Mouse (Mus musculus): ENCODE measurements at regions not wholly inside any gene's neighbourhood (a gene's known extent, or its start where the extent isn't known, plus 50 kb on each side); places are given as distances from the start of the nearest gene placed in this dataset.
A peak's percentile ranks its signal among the peaks of the same experiment; 100 is the strongest.

- intact Hi-C loops (cut with DNase I): no loop called here
These were observed 213.8 kb upstream of the Fbxl7 start for GRCm38 (mm10) chr15:27109130-27109529.

DNA sequence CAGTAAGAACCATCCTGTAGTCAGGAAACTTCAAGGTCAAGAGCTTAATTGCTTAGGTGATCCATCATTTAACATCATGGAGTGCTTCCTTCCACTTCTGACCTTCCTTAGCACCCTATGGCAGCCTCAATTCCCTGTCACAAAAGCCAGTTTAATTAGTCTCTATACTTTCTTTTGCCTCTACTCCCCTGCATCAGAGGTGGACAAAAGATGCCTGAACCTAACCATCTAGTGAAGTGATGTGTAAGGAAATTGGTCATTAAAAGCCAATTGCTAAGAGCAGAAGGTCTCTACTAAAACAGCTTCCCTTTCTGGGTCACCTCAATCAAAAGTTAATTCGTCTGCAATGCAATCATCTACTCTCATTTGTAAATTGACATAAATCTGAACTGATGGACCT is 234.3 kb upstream of the Fbxl7 start:
- no peak for DNase-seq
- intact Hi-C loops (cut with DNase I): no loop called here

More at GRCm38 (mm10) chr15:27109130-27109529, 213.8 kb upstream of the Fbxl7 start:
- DNase-seq: no peak

GRCm38 (mm10) chr15:27132761-27133160 is 237.4 kb upstream of the Fbxl7 start:
- intact Hi-C loops (cut with DNase I): no loop called here
- no peak for DNase-seq

DNA sequence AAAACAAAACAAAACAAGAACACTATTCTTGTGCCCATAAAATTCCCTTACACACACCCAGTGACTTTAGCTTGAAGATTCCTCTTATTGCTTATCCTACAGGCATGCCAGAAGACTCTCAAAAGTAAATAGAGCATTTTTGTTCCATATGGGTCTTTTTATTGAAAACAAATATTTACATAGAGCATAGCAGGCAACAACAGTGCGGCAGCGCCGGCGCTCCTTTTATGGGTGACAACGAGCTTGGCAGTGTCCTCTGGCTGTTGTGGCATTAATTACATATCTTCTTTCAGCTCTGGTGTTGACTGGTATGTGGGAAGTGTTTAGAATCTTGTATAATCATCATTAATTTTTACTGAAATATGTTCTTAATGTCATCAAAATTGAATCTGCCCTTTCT is 242.2 kb upstream of the Fbxl7 start:
- intact Hi-C loops (cut with DNase I): no loop called here

DNA sequence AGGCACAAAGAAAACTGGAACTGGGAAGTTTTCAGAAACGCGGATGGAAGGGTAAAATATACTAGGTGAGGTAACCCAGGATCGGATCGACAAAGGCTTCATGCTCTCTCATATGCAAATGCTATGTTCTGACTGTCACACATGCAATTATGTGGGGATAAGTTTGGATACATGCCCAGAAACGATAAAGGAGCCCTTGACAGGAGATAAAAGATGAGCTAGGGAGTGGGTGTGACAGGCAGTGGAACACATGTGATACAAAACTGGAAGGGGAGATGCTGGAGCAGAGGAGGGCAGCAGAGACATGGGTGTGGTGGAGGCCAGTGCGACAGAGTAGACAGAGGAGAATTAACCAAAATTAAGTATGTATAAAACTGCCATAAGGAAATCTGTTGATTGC is 250.5 kb upstream of the Fbxl7 start:
- intact Hi-C loops (cut with DNase I): no loop called here
- no peak for DNase-seq

More for the DNA sequence above, 242.2 kb upstream of the Fbxl7 start:
- DNase-seq: no peak

DNA sequence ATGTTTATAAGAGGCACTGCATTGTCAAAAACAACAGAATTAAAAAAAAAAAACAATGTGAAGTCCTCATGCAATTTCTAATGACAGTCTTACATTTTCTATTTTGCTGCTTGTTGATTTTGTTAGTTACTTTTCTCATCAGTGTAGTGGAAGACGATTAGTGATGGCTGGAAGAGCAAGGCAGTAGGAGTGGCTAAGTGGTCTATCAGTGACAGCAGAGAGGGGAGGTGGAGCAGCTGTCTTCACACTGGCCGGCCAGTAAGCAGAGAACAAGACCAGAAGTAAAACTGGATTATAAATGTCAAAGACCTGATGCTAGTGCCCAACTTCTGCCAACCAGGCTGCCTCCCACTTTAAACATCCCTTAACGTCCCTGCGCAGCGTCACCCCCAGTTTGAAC is 265.6 kb upstream of the Fbxl7 start:
- intact Hi-C loops (cut with DNase I): no loop called here
- no peak for DNase-seq

- intact Hi-C loops (cut with DNase I): no loop called here
- DNase-seq: no peak
These were observed 272.1 kb upstream of the Fbxl7 start for GRCm38 (mm10) chr15:27167484-27167883.

DNA sequence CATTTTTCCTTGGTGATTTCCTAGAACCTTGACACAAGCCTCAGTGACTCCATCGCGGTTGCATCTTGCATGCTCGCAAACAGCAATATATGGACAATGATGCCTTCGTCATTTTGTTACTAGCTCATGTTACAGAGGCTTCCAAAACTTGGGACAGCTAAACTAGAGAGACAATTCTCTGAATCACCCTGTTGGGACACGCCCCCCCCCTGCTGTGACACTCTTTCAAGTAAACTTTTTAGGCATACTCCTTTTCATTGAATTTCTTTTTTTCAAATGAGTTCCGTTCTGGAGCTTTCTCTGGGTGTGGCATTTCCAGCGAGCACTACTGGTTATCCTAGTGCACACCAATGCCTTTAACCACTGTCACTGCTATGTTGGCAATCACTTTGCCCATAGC is 274.5 kb upstream of the Fbxl7 start:
- no peak for DNase-seq
- intact Hi-C loops (cut with DNase I): no loop called here

DNA sequence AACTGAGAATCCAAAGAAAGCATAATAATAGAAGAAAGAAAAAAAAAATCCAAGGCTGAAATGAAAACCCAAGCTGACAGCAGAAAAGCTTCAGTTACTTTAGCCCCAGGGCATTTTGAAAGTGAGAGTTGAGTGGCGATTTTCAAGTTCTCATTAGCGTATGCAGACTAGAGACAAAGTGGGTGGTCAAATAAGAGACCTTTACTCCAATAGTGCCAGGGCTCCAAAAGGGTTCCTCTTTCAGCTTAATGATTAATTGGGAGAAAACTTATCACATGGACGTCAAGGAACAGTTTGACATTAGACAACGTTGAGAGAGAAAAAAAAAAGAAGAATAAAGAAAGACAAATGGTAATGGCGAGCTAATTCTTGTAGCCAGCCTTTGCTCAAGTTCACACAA is 278.1 kb upstream of the Fbxl7 start:
- DNase-seq: no peak
- intact Hi-C loops (cut with DNase I): no loop called here

DNA sequence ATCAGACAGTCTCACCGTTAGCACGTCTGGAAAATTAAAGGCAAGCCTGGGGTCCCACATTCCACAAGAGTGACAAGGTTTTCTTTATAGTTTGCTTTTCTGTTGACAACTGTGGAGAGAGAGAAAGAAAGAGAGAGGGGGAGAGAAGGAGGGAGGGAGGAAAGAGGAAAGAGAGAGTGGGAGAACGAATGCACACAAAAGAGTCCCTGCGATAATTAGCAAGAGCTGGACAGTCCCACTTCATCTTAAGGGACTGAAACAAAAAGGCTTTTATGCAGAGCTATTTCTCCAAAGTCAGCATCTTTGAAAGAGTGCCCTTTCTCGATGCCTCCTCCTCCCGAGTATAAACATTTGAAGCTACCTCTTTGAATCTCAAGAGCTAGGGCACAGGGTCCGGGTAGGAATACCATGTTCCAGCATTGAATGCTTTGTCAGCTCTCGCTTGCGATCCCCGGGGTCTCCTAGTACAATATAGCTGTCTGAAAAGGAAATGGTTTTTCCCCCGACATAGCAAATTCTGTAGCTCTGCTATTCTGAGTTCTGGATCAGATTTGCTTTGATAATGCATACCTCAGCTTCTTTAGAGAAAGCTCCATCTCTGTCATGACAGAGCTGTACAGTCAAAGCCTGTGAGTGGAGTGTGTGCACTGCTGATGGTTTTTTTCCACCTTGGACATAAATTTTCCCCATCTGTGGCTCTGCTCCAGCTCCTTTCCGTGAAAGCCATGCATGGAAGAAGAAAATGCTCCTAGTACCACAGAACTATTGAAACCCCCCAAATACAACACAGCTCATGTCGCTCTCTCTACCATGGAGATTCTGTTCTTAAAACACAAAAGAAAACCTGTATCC is 282.9 kb upstream of the Fbxl7 start:
- intact Hi-C loops (cut with DNase I): no loop called here
- no peak for DNase-seq

DNA sequence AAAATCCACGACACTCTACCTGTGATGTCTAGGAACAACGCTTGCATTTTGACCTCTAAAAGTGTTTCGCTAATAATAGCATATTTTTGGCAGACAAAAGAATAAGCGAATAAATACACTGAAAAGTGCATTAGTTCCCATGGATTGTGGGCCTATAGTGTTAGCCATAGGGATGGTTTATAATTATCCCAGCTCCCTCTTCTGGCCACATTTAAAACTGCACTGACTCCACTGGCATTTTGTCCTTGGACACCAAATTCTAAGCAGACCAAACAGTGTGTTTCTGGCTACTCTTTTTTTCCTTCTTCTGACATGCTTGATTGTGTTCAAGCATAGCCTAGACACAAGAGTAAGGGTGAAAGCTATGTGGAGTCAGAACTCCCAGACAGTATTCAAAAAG is 276.8 kb upstream of the Ank start:
- intact Hi-C loops (cut with DNase I): loop anchor here (2.0 to 5.0 kb wide), 2 partner anchors 567 to 722 kb away; no protein-coding TSS in a partner anchor
- DNase-seq: peak in 1 of 2 experiments; percentile 5

DNA sequence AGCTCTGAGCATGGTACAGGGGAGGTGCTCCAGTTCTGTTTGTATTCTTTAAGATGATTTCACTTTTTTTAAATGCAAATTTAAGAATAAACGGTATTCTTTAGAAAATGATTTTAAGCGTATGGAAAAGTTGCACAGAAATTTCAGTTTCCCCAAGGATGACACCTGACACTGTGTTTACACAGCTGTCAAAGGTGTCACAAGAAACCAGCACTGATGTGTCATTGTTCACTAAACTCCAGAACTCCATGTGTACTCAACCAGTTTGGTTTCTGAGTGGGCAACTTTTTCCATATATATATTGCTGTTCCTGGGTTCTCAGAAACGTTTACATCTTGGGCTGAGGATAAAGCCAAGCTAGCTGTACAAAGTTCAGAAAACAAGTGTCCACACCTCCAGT is 265.0 kb upstream of the Ank start:
- intact Hi-C loops (cut with DNase I): loop anchor here (5.0 kb wide), 1 partner anchor 964 kb away; no protein-coding TSS in a partner anchor
- DNase-seq: no peak

DNA sequence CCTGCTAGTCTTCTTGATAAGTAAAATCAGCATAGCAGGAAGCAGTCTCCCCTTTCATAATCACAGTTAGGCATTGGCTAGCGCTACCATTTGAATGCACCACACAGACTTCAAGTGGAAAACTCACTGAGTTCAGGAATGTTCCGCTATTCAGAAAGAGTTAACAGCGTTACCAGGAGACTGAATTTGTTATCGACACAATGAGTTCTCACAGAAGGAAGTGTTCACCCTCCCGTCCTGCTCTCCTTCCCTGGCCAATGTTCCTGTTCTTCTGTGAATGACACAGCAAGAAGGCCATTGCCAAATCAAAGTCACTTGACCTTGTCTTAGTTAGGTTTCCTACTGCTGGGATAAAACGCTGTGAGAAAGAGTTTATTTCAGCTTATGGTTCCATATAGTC is 261.6 kb upstream of the Ank start:
- intact Hi-C loops (cut with DNase I): loop anchor here (5.0 kb wide), 1 partner anchor 968 kb away; no protein-coding TSS in a partner anchor
- DNase-seq: no peak

DNA sequence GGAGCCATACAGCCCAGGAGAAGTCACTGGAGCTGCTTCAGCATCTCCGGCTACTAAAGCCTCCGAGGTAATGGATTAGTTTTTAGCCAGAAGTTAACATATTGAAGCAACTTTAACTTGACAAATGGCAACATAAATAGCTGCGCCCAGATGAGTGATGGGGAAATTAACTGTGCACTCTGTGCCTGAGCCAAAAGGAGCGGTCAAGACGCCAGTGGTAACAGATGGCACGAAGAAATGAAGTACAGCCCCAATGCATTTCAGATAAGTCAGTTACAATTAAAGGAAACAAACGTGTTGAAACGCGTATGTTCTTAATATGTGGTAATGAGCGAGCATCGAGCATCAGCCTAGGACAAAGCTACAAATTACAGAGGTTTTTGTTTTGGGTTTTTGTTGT is 259.0 kb upstream of the Ank start:
- intact Hi-C loops (cut with DNase I): no loop called here
- DNase-seq: no peak

GRCm38 (mm10) chr15:27216387-27216786 is 250.1 kb upstream of the Ank start:
- intact Hi-C loops (cut with DNase I): no loop called here
- DNase-seq: no peak

- intact Hi-C loops (cut with DNase I): no loop called here
- DNase-seq: no peak
These were observed 247.2 kb upstream of the Ank start for GRCm38 (mm10) chr15:27219126-27219738.

DNA sequence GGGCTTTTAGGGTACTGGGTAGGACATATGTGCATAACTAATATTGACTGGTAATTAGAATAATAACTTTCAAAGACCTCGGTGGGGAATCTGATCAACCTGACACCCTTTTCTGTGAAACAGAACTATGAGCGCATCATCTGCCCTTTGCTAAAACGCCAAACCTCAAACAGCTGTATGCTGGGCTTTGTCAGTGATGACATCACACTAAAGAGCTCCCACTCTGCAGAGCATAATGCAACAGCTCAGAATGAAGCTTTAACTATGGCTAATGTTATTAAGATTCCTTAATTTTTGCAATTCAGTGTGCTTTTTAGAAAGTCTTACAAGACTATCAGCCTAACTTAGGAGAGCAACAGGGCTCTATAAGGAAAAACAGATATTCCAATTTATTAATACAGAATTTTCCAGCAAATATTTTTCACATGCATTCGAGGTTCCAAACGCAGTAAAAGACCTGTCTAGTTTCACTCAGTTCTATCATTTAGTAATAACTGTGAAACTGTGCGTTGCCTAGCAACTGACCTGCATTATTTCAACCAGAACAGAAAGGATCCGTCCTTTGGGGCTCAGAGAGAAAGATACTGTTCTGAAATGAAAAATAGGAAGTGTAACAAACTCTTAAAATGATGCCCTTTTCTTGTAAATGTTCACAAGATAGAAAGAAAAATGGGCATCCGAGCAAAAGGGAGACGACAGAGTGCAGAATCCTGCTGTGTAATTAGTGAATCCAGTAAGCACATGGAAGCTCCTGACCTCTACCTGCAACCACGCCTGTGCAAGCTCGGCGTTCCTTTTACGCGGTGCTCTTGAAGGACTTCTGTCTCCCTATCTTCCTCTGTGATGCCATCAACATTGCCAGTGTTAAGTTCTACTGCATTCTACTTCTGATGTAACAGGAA is 242.6 kb upstream of the Ank start:
- intact Hi-C loops (cut with DNase I): no loop called here
- no peak for DNase-seq

DNA sequence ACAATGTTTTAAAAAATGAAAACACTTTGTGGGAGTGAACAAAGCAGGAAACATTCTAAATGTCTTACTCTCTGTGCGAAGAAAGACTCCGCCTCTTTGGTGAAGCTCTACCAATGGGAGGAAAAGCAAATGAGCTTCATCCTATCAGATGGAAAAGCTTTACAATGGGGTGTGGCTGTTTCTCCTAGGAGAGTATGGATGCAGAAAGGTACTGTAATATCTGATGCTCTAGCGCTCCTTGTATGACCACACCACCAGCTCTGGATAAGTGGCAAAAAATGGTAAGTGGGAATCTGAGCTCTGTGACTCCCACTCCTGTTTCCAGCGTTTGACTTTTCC is 242.0 kb upstream of the Ank start:
- no peak for DNase-seq
- intact Hi-C loops (cut with DNase I): no loop called here

DNA sequence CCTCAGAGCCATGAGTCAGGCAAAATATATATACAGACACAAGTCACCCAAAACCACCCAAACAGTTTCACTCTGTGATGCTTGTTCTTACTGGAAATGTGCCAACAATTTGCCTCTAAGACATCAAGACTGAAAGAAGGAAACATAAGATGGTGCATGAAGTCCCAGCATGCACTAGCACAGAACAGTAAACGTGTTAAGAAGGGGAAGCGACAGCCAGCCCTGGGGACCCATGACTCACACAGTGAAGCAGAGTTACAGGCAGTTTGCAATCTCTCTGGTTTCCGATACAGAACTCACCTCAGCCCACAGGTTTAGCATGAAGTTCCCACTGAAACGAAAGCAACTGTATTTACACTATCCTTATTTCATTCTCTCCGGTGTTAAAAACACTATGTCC is 233.7 kb upstream of the Ank start:
- DNase-seq: no peak
- intact Hi-C loops (cut with DNase I): no loop called here

- peak; percentile 18 to 25 for DNase-seq
- intact Hi-C loops (cut with DNase I): no loop called here
These were observed 231.7 kb upstream of the Ank start for GRCm38 (mm10) chr15:27234770-27235169.

- DNase-seq: no peak
- intact Hi-C loops (cut with DNase I): no loop called here
These were observed 228.2 kb upstream of the Ank start for GRCm38 (mm10) chr15:27238301-27238700.
